Mouse (Mus musculus) embryo, embryonic 10 days (tissue): ENCODE data around the gene Mrgpra9.
"Not testable (repeated sequence)": the region's sequence is repeated elsewhere in the genome, so short reads cannot be mapped to it uniquely, and the experiment has no call there.

Experiments used
- DNase-seq: peaks from one replicate; pipeline ENCODE4 v3.0.0-alpha.2; 2015; ENCODE audit warnings: low spot score

The Mrgpra9 gene

GRCm38 (mm10) chr7:47252770-47253169 lies at the start of gene Mrgpra9:
Gene Mrgpra9, minus strand, starts transcription at chr7:47252848.
- no peak for DNase-seq

DNA sequence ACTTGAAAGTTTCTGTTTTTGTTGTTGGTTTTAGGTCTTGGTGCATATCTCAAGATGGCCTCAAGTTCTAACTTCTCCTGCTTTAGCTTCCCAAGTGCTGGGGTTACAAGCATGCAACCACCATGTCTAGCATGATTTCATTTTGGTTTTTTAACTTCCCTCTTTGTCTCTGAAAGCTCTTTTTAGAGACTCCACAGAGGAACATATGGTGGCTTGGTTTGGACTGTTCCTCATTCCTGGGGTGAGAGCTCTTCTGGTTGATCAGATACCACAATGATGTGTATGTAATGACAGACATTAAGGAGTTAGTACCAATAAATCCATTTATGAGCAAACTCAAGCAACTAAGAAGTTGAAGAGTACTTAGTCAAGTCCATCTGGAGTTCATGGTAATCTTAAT lies 47.0 kb upstream of the Mrgpra9 start:
- DNase-seq = not testable (repeated sequence)

- DNase-seq = not testable (repeated sequence)
These were observed 18.9 kb upstream of the Mrgpra9 start for GRCm38 (mm10) chr7:47271547-47271946.

DNA sequence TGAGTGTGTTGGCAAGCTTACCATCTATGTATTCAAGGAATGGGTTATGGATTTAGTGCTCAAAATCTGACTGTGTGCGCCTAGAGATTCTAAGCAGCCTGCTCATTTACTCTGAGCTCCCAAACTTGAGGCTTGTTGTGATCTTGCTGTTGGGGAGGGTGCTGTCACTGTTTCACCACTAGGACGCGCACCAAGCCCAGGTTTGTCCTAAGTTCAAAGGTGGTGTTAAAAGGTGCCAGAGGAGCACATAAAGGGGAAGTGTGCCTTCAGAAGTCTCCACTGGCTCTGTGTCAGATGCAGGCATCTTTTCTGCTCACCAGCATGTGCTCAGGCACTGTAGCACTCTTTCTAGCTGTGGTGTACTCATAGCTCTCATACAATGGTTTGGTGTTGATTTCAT lies 8.0 kb downstream of the Mrgpra9 start:
- no peak for DNase-seq

GRCm38 (mm10) chr7:47204830-47205229 lies 47.8 kb downstream of the Mrgpra9 start, which contains the start of gene Mrgpra6:
Gene Mrgpra6, minus strand, starts transcription at chr7:47204920.
- DNase-seq = no peak

GRCm38 (mm10) chr7:47195271-47195670 lies 57.4 kb downstream of the Mrgpra9 start:
- DNase-seq = no peak
